Mouse (Mus musculus): ENCODE measurements at regions not wholly inside any gene's neighbourhood (a gene's known extent, or its start where the extent isn't known, plus 50 kb on each side); places are given as distances from the start of the nearest gene placed in this dataset.

- TF ChIP-seq CTCF (IDR thresholded peaks at IDR 0.05; ENCODE audit: borderline replicate concordance, control insufficient read depth, extremely low read depth, insufficient read depth, low read length, poor library complexity) (no peak), POLR2A (IDR thresholded peaks at IDR 0.05; ENCODE audit: control insufficient read depth, extremely low read depth, insufficient read depth, low read length, poor library complexity) (no peak)
Observed at GRCm38 (mm10) chr9:24982796-24983195, 106.4 kb upstream of the Gm10181 start.
